Mouse (Mus musculus) limb, embryonic 13.5 days (tissue): Measurements from ENCODE around the gene Gfra1. TPM values are rescaled to one million over a fixed set of nuclear protein-coding genes. Genes with fewer than 3 reads are reported as not detected.

Source experiments
- ATAC-seq: fragments of 200-750 bp; cut with Nextera tagmentation; 2 replicates; pipeline ENCODE4 v1.8.0; 2017; ENCODE audit warnings: low read depth, moderate number of reproducible peaks, moderate TSS enrichment; ENCODE audit not compliant: low FRiP score
- H3K27ac ChIP-seq: fragments of 300-500 bp; sonication (generic); 2 replicates; pipeline ENCODE4 v1.5.1; 2015; ENCODE audit warnings: inconsistent platforms, mild to moderate bottlenecking, moderate library complexity
- H3K27me3 ChIP-seq: fragments of 300-500 bp; sonication (generic); 2 replicates; pipeline ENCODE4 v1.6.1; 2015; ENCODE audit warnings: mild to moderate bottlenecking, inconsistent platforms
- H3K36me3 ChIP-seq: fragments of 300-500 bp; sonication (generic); 2 replicates; pipeline ENCODE4 v1.6.1; 2015; ENCODE audit warnings: inconsistent platforms, mild to moderate bottlenecking, moderate library complexity
- H3K4me1 ChIP-seq: fragments of 300-500 bp; sonication (generic); 2 replicates; pipeline ENCODE4 v1.6.1; 2015; ENCODE audit warnings: inconsistent platforms
- H3K4me2 ChIP-seq: fragments of 300-500 bp; sonication (generic); replicated peaks from 2 replicates; pipeline ENCODE4 v1.6.1; 2015; ENCODE audit warnings: inconsistent platforms, mild to moderate bottlenecking, moderate library complexity
- H3K4me3 ChIP-seq: fragments of 300-500 bp; sonication (generic); 2 replicates; pipeline ENCODE4 v1.5.1; 2015; ENCODE audit warnings: moderate library complexity, mild to moderate bottlenecking, inconsistent platforms
- H3K9ac ChIP-seq: fragments of 300-500 bp; sonication (generic); 2 replicates; pipeline ENCODE4 v1.6.1; 2015; ENCODE audit warnings: mild to moderate bottlenecking, inconsistent platforms
- H3K9me3 ChIP-seq: fragments of 300-500 bp; sonication (generic); 2 replicates; pipeline ENCODE4 v1.6.1; 2016; ENCODE audit warnings: inconsistent platforms
- WGBS: fragments of 180-500 bp; shearing (Covaris S2); methylation state at CpG from one replicate; pipeline ENCODE4 v1.1.7; 2015; 5-methylcytosine and 5-hydroxymethylcytosine counted together
- polyA plus RNA-seq: library from polyadenylated mRNA; unstranded; fragments of >200 nt; fragmentation: Nextera tagmentation; extraction: Ambion mirVana; gene quantifications from 2 replicates; pipeline ENCODE4 v1.2.1, GENCODE M21; 2015

The Gfra1 gene
- polyA plus RNA-seq, 1 experiment from 2014 or later: 25.4 TPM

- Histone ChIP-seq H3K4me1 (peaks cover 16% of the 10 kb centered on the region; the same call in 1 of the 2 replicates), H3K27me3 (no peaks in the 10 kb centered on the region), H3K27ac (no peak overlapping the region), H3K9ac (no peak overlapping the region), H3K4me3 (no peak overlapping the region), H3K4me2 (0 out of 2 replicates have a peak overlapping the region, but pooled peaks have one; percentile 7), H3K36me3 (no peaks in the 10 kb centered on the region), H3K9me3 (no peaks in the 10 kb centered on the region)
- WGBS: 51% methylated on average over 7 of the region's 7 CpGs
- ATAC-seq: no peak
Measured at GRCm38 (mm10) chr19:58266600-58266999, 189.1 kb downstream of the Gfra1 start.

GRCm38 (mm10) chr19:58260934-58261333 lies 194.8 kb downstream of the Gfra1 start:
- Histone ChIP-seq H3K27me3 (no peaks in the 10 kb centered on the region), H3K27ac (no peak overlapping the region), H3K4me2 (no peak overlapping the region), H3K4me3 (no peak overlapping the region), H3K36me3 (no peaks in the 10 kb centered on the region), H3K9ac (no peak overlapping the region), H3K4me1 (no peaks in the 10 kb centered on the region; the same call in 1 of the 2 replicates), H3K9me3 (no peaks in the 10 kb centered on the region)
- ATAC-seq: no peak
- 85% methylated on average over 8 of the region's 8 CpGs for WGBS

- H3K9ac ChIP-seq: no peak overlapping the region
- no peak overlapping the region for H3K27ac ChIP-seq
- ATAC-seq: no peak
- no peaks in the 10 kb centered on the region for H3K9me3 ChIP-seq
- no peaks in the 10 kb centered on the region; the same call in 1 of the 2 replicates for H3K4me1 ChIP-seq
- H3K4me2 ChIP-seq: no peak overlapping the region
- 72% methylated on average over 2 of the region's 2 CpGs for WGBS
- H3K36me3 ChIP-seq: no peaks in the 10 kb centered on the region
- no peaks in the 10 kb centered on the region for H3K27me3 ChIP-seq
- H3K4me3 ChIP-seq: no peak overlapping the region
Measured at GRCm38 (mm10) chr19:58259250-58259649, 196.5 kb downstream of the Gfra1 start.

GRCm38 (mm10) chr19:58256485-58256884 lies 199.2 kb downstream of the Gfra1 start:
- H3K4me2 ChIP-seq: no peak overlapping the region
- H3K9ac ChIP-seq: no peak overlapping the region
- no peaks in the 10 kb centered on the region for H3K27me3 ChIP-seq
- WGBS: 93% methylated on average over 3 of the region's 3 CpGs
- H3K36me3 ChIP-seq: no peaks in the 10 kb centered on the region
- no peak for ATAC-seq
- H3K27ac ChIP-seq: no peak overlapping the region
- H3K9me3 ChIP-seq: no peaks in the 10 kb centered on the region
- H3K4me1 ChIP-seq: no peaks in the 10 kb centered on the region; the same call in 1 of the 2 replicates
- no peak overlapping the region for H3K4me3 ChIP-seq

GRCm38 (mm10) chr19:58255394-58255793 lies 200.3 kb downstream of the Gfra1 start:
- H3K4me1 ChIP-seq: no peaks in the 10 kb centered on the region; the same call in 1 of the 2 replicates
- no peaks in the 10 kb centered on the region for H3K9me3 ChIP-seq
- no peak overlapping the region for H3K27ac ChIP-seq
- H3K9ac ChIP-seq: no peak overlapping the region
- no peak for ATAC-seq
- H3K4me3 ChIP-seq: no peak overlapping the region
- no peaks in the 10 kb centered on the region for H3K27me3 ChIP-seq
- H3K4me2 ChIP-seq: no peak overlapping the region
- WGBS: 77% methylated on average over 7 of the region's 7 CpGs
- no peaks in the 10 kb centered on the region for H3K36me3 ChIP-seq

- Histone ChIP-seq H3K9ac (no peak overlapping the region), H3K36me3 (no peaks in the 10 kb centered on the region), H3K27me3 (no peaks in the 10 kb centered on the region; the same call in 1 of the 2 replicates), H3K4me2 (no peak overlapping the region), H3K9me3 (no peaks in the 10 kb centered on the region), H3K27ac (no peak overlapping the region), H3K4me3 (no peak overlapping the region), H3K4me1 (no peaks in the 10 kb centered on the region; the same call in 1 of the 2 replicates)
- WGBS: 74% methylated on average over 3 of the region's 3 CpGs
- no peak for ATAC-seq
Measured at GRCm38 (mm10) chr19:58254172-58254571, 201.5 kb downstream of the Gfra1 start.

GRCm38 (mm10) chr19:58251698-58252097 lies 204.0 kb downstream of the Gfra1 start:
- Histone ChIP-seq H3K4me1 (no peaks in the 10 kb centered on the region), H3K4me2 (no peak overlapping the region), H3K27me3 (no peaks in the 10 kb centered on the region; the same call in 1 of the 2 replicates), H3K9me3 (no peaks in the 10 kb centered on the region), H3K4me3 (no peak overlapping the region), H3K9ac (no peak overlapping the region), H3K36me3 (no peaks in the 10 kb centered on the region), H3K27ac (no peak overlapping the region)
- ATAC-seq: no peak
- WGBS: 76% methylated on average over 4 of the region's 4 CpGs

GRCm38 (mm10) chr19:58251095-58251494 lies 204.6 kb downstream of the Gfra1 start:
- no peak overlapping the region for H3K27ac ChIP-seq
- no peak overlapping the region for H3K4me2 ChIP-seq
- H3K9me3 ChIP-seq: no peaks in the 10 kb centered on the region
- no peak overlapping the region for H3K4me3 ChIP-seq
- no peak overlapping the region for H3K9ac ChIP-seq
- H3K36me3 ChIP-seq: no peaks in the 10 kb centered on the region
- no peaks in the 10 kb centered on the region for H3K4me1 ChIP-seq
- no peak for ATAC-seq
- H3K27me3 ChIP-seq: peaks cover 3% of the 10 kb centered on the region
- 53% methylated on average over 6 of the region's 6 CpGs for WGBS

GRCm38 (mm10) chr19:58250237-58250636 lies 205.5 kb downstream of the Gfra1 start:
- 0 out of 2 replicates have a peak, but pooled peaks cover 6% of the 10 kb centered on the region for H3K4me1 ChIP-seq
- no peak for ATAC-seq
- H3K36me3 ChIP-seq: no peaks in the 10 kb centered on the region
- H3K27ac ChIP-seq: no peak overlapping the region
- H3K27me3 ChIP-seq: peaks cover 10% of the 10 kb centered on the region
- no peak overlapping the region for H3K9ac ChIP-seq
- no peaks in the 10 kb centered on the region for H3K9me3 ChIP-seq
- no peak overlapping the region for H3K4me2 ChIP-seq
- WGBS: 89% methylated on average over 8 of the region's 8 CpGs
- no peak overlapping the region for H3K4me3 ChIP-seq

- WGBS: 14% methylated on average over 4 of the region's 4 CpGs
- no peak for ATAC-seq
- H3K36me3 ChIP-seq: no peaks in the 10 kb centered on the region
- peaks cover 24% of the 10 kb centered on the region for H3K4me1 ChIP-seq
- H3K4me2 ChIP-seq: peak overlapping the region; percentile 41
- no peak overlapping the region for H3K4me3 ChIP-seq
- no peak overlapping the region for H3K9ac ChIP-seq
- peaks cover 13% of the 10 kb centered on the region; the same call in 1 of the 2 replicates for H3K27me3 ChIP-seq
- H3K9me3 ChIP-seq: no peaks in the 10 kb centered on the region
- no peak overlapping the region for H3K27ac ChIP-seq
Measured at GRCm38 (mm10) chr19:58244148-58244547, 211.6 kb downstream of the Gfra1 start.

GRCm38 (mm10) chr19:58243604-58244003 lies 212.1 kb downstream of the Gfra1 start:
- Histone ChIP-seq H3K36me3 (no peaks in the 10 kb centered on the region), H3K4me2 (no peak overlapping the region), H3K4me1 (peaks cover 24% of the 10 kb centered on the region), H3K9ac (no peak overlapping the region), H3K27me3 (peaks cover 13% of the 10 kb centered on the region; the same call in 1 of the 2 replicates), H3K27ac (no peak overlapping the region), H3K4me3 (no peak overlapping the region), H3K9me3 (no peaks in the 10 kb centered on the region)
- WGBS: 49% methylated on average over 1 of the region's 1 CpGs
- no peak for ATAC-seq

- Histone ChIP-seq H3K4me2 (no peak overlapping the region), H3K9ac (no peak overlapping the region), H3K27ac (no peak overlapping the region), H3K27me3 (peaks cover 3% of the 10 kb centered on the region; the same call in 1 of the 2 replicates), H3K4me1 (peaks cover 9% of the 10 kb centered on the region; the same call in 1 of the 2 replicates), H3K9me3 (no peaks in the 10 kb centered on the region), H3K36me3 (no peaks in the 10 kb centered on the region), H3K4me3 (no peak overlapping the region)
- ATAC-seq: no peak
- 77% methylated on average over 8 of the region's 8 CpGs for WGBS
Measured at GRCm38 (mm10) chr19:58238325-58238724, 217.4 kb downstream of the Gfra1 start.

GRCm38 (mm10) chr19:58227725-58228124 lies 228.0 kb downstream of the Gfra1 start:
- peak overlapping the region; percentile 49; the same call in 1 of the 2 replicates for H3K4me2 ChIP-seq
- H3K4me3 ChIP-seq: no peak overlapping the region
- no peaks in the 10 kb centered on the region for H3K9me3 ChIP-seq
- H3K4me1 ChIP-seq: peaks cover 32% of the 10 kb centered on the region
- no peak overlapping the region for H3K27ac ChIP-seq
- WGBS: 44% methylated on average over 9 of the region's 9 CpGs
- H3K36me3 ChIP-seq: no peaks in the 10 kb centered on the region
- H3K27me3 ChIP-seq: peaks cover 8% of the 10 kb centered on the region
- H3K9ac ChIP-seq: no peak overlapping the region
- no peak for ATAC-seq
